Mouse (Mus musculus): ENCODE data around the gene Lrrc47. TPM values are rescaled to one million over a fixed set of nuclear protein-coding genes. Genes with fewer than 3 reads are reported as not detected.

Gene Lrrc47
- total RNA-seq (2022): 10 to 100 TPM; 51.4 to 75.9 (median 65.7) TPM

DNA sequence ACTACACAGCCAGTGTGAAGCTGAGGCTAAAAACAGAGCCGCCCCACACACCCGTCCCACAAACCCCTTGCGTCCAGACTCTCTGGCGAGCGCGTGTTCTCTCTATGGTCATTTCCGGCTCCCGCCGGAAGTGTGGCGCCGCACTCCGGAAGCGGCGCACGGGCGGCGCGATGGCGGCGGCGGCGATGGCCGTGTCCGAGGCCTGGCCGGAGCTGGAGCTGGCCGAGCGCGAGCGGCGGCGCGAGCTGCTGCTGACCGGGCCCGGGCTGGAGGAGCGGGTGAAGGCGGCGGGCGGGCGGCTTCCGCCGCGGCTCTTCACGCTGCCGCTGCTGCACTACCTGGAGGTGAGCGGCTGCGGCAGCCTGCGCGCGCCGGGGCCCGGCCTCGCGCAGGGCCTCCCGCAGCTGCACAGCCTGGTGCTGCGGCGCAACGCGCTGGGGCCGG is at the start of gene Lrrc47:
Gene Lrrc47, plus strand, starts transcription at position 86 of the 444 bp plus-strand sequence.
- peak; percentile 69 to 83 for DNase-seq (ENCODE audit: low spot score in 2 of 2)

DNA sequence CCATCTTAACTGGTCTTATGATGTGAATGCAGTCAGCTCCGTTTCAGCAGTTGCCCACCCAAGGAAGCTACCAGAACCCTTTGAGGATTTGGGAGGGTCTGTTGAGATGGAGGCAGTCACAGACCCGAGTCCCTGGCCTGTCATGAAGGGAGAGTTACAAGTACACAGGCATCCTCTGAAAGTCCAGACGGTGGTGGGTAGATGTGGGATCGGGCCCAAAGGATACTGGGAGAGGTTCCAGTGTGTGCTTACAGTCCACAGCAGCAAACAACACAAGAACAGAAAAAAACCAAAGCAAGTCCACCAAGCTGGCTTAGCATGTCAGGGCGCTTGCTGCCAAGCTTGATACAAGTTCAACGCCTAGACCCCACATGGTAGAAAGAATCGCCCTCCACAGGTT is 48.9 kb upstream of the Lrrc47 start:
- DNase-seq (ENCODE audit: low spot score in 2 of 2): peak in 1 of 2 experiments; percentile 62

DNA sequence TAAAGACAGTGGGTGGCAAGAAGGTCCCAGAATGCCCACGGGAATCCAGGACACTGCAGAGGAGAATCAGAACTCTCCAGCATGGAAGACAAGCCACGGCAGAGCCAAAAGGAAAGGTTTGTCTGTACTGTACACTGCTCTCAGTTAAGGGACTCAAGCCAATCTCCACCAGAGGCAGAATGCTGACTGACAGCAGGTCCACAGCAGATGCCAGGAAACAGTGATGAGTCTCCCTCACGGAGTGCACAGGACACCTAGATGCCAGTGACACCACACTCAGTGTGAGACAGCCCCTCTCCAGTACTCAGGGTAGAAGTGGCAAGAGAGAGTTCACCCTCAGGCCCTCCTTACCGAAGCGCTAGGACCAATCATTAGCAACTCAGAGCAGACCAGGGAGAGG is 44.9 kb upstream of the Lrrc47 start:
- no peak for DNase-seq (ENCODE audit: low spot score in 2 of 2)

- no peak for DNase-seq (ENCODE audit: low spot score in 2 of 2)
Observed at GRCm38 (mm10) chr4:153967556-153967955, 44.0 kb upstream of the Lrrc47 start.

DNA sequence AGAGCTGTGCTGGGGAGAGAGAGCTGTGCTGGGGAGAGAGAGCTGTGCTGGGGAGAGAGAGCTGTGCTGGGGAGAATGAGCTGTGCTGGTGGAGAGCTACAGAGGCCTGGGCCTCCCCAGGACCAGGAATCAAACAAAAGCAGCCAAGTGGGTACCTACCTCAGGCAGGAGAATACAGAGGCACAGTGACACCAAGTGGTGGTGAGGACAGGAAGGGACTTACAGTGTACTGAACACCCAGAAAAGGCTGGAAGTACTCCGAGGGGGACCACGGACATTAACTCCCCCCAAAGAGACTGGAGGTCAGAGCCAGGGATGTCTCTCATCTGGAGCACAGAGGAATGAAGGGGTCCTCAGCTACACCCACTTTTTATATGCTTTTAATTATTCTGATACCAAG is 43.5 kb upstream of the Lrrc47 start:
- DNase-seq (ENCODE audit: low spot score in 2 of 2): no peak

DNA sequence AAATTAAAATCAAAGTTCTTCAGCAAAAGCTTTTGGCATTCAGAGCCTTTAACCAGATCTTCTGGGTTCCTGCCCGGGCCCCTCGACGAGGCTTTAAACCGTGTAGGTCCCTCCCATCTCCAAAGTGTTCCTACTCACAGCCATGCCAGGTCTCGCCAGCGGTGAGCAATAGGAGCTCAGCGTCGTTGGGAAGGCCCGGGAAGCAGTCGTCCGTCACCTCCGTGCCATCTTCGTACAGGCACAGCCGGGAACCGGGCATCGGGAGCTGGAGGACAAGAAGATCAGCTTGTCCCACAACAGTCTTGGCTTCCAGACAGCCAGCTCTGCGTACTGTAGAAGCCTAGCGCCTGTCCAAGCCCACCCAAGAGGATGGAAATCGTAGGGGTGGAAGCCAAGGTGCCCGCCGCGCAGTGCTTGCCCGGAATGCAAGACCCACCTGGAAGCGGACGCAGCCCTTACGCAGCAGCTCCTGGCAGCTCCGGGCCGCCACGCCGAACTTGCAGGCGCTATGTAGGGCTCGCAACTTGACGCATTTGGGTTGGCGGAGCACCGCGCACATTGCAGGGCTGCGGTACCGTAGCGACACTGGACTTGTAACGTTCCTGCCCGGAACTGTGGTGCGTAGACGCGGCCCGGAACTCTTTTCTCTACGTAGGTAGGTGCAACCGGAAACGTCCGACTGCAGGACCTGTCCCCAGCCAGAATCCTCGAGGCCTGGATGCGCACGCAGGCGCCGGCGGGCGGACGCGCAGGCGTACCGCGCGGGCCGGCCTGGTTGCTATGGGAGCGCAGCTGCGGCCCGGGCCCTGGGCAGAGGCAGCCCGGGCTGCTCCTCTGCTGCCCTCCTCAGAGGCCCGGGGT is 36.9 kb upstream of the Lrrc47 start, which contains the start of the genes Dffb and Cep104:
Gene Dffb, minus strand, starts transcription at position 696 of the 861 bp plus-strand sequence.
Gene Cep104, plus strand, starts transcription at position 764 of the 861 bp plus-strand sequence.
- DNase-seq (ENCODE audit: low spot score in 2 of 2): peak; percentile 91 to 96

DNA sequence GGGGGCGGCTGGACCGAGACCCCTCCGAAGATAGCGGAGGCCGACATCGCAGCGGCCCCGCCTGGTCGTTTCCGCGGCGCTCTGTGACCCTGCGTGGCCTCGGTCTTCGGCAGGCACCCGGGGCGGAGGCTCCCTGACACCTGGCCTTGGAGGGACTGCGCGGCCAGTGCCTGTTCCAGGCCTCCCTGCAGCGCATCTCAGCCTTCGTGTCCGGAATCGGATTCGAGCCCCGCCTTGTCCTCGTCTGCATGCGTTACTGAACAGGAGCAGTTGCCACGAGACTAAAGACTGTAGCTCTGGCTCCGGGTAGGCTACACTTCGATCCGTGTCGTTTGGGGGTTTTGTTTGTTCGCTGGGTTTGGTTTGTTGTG is 36.3 kb upstream of the Lrrc47 start:
- peak in 1 of 2 experiments; percentile 35 for DNase-seq (ENCODE audit: low spot score in 2 of 2)

- no peak for DNase-seq (ENCODE audit: low spot score in 2 of 2)
Observed at GRCm38 (mm10) chr4:153975768-153976167, 35.8 kb upstream of the Lrrc47 start.

DNA sequence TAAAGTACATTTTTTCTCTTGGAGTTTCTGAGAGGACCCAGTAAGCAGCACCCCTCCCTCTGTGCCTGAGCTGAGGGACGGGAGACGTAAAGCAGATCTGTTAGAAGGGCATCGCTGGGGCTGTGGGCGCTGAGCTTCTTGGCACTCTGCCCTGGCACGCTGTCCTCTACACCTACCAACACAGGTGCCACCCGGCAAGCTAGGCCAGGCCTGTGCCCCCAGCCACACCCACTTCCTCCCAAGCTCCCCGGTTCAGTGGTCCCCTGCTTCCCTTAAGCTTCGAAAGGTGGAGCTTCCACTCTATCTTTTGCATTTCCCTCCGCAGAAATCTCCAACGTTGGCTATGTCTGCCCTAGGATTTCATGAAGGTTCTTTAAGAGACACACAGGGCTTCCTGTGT is 32.3 kb upstream of the Lrrc47 start:
- no peak for DNase-seq (ENCODE audit: low spot score in 2 of 2)

DNA sequence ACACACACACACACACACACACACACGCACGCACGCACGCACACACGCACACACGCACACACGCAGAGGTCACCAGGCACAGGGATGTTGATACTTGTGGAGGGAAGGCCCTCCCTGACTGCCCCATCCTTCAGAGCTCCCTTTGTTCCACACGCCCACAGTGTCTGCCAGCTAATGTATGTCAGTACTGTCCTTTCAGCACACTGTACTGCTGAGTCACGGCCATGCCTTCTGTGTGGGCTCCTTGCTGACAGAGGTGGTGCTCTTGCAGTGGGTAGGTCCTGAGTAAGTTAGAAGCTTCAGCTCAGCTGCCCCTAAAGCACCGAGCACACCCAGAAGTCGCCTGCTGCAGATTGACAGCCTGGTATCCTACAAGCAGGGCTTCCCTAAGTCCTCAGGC is 31.1 kb upstream of the Lrrc47 start:
- no peak for DNase-seq (ENCODE audit: low spot score in 2 of 2)

DNA sequence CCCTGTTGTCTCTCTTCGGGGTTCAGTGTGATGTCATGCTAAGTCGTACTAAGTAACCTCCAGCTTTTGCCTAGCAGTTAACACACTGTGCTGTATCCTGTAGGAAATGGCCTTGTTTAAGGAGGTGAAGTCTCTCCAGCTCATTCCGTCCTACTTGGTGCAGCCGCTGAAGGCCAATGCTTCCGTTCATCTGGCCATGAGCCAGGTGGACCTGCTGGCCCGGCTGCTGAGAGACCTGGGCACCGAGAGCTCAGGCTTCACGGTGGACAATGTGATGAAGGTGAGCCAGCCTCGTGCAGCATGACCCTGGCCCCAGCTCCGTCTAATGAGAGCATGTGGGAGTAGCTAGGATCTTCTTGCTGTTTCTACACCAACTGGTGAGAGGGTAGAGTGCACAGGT is 18.8 kb upstream of the Lrrc47 start:
- no peak for DNase-seq (ENCODE audit: low spot score in 2 of 2)

- no peak for DNase-seq (ENCODE audit: low spot score in 2 of 2)
Observed at GRCm38 (mm10) chr4:153993505-153993904, 18.0 kb upstream of the Lrrc47 start.

DNA sequence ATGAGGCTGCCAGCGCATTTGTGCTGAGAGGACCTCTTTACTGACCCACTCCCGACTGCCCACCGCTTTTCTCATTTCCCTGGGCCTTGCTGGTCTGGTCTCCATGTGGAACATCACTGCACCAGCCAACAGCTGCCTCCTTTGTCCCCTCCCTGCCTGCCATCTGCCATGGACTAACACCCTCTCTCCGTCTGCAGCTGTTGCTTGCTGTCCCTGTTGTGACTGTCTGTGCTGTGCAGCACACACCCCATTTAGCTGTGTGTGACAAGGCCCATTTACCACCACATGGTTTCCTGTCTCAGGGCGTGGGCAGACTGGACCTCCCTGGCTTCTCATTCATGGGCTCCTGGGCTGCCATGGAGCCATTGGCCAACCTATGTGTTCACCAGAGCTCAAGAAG is 6.0 kb upstream of the Lrrc47 start:
- DNase-seq (ENCODE audit: low spot score in 2 of 2): no peak

DNA sequence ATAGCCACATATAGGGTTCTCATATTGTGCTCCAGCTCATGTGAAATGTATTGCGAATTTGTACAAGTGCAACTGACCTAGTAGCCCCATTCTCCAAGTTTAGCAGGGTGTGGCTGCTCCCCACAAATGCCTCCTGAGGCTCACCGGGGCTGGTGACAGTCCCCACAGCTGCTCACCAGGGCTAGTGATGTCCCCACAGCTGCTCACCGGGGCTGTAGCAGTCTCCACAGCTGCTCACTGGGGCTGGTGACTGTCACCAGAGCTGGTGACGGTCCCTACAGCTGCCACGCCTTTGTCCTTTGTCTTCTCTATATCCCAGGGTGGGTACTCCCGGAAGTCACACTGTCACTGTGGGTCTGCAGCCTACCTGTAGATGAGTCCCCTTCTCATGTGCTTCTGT is 5.3 kb upstream of the Lrrc47 start:
- DNase-seq (ENCODE audit: low spot score in 2 of 2): no peak

- DNase-seq (ENCODE audit: low spot score in 2 of 2): no peak
Observed at GRCm38 (mm10) chr4:154007759-154008158, 3.8 kb upstream of the Lrrc47 start.

DNA sequence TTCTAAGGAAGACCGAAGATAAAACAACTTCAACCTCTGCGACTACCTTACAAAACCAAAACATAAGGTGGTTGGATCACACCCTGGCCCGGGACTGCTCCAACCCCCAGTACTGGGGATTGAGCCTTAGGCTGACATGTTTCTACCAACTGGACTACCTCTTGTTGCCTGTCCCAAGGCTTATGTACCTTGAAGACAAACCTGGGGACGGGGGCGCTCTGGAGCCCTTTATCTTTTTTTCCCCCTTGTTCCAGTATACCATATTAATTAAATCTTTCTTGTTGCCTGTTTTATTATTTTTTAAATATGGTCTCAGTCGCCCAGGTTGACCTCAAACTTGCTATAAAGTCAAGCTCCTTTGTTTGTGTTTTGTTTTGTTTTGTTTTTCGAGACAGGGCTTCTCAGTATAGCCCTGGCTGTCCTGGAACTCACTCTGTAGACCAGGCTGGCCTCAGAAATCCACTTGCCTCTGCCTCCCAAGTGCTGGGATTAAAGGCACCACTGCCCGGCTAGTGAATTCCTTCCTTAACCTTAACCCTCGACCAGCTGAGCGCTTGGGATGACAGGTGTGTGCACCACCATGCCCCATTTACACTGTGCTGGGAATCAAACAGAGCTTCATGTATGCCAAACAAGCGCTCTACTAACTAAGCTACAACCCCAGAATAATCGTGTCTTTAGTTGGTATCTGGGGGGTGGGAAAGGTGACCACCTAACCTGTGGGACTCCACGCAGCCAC is 455 bp upstream of the Lrrc47 start:
- DNase-seq (ENCODE audit: low spot score in 2 of 2): no peak

DNA sequence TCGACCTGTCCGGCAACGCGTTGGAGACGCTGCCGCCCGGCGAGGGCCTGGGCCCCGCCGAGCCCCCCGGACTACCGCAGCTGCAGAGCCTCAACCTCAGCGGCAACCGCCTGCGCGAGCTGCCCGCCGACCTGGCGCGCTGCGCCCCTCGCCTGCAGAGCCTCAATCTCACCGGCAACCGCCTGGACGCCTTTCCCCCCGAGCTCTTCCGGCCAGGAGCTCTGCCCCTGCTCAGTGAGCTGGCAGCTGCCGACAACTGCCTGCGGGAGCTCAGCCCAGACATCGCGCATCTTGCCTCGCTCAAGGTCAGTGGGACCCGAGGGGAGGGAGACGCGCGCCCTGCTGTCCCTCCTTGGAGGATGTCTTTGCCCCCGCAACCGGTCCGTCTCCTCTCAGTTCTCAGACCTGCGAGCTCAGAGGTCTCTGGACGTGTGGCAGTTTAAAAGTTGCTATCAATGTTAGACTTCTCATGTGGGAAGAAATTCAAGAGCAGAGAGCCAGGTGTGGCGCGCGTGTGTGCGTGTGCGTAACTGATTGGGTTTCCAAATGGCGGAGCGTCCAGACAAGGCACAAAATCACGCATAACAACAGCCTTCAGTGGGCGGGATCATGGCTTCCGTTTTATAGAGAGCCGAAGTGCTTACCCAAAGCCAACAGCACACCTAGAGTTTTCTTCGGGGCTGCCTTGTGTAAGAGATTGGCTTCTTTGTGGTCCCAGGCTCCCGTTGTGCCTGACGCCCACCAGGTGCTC is 776 bp downstream of the Lrrc47 start:
- DNase-seq (ENCODE audit: low spot score in 2 of 2): no peak

- no peak for DNase-seq (ENCODE audit: low spot score in 2 of 2)
Observed at GRCm38 (mm10) chr4:154015476-154015875, 3.9 kb downstream of the Lrrc47 start.

GRCm38 (mm10) chr4:154019571-154019970 is 8.0 kb downstream of the Lrrc47 start:
- peak in 1 of 2 experiments; percentile 44 for DNase-seq (ENCODE audit: low spot score in 2 of 2)

GRCm38 (mm10) chr4:154021432-154021831 is 9.9 kb downstream of the Lrrc47 start:
- no peak for DNase-seq (ENCODE audit: low spot score in 2 of 2)

GRCm38 (mm10) chr4:154022407-154022806 is 10.9 kb downstream of the Lrrc47 start:
- DNase-seq (ENCODE audit: low spot score in 2 of 2): peak in 1 of 2 experiments; percentile 34

GRCm38 (mm10) chr4:154022844-154023243 is 11.3 kb downstream of the Lrrc47 start:
- no peak for DNase-seq (ENCODE audit: low spot score in 2 of 2)

Measured in layer of hippocampus, adult 8-10 months (tissue).